Mouse (Mus musculus) B cell, adult 2 months (primary cell): ENCODE data around the gene Stk32b.

ENCODE experiments used
- DNase-seq, 2 experiments: peaks; one replicate each; pipeline ENCODE4 v3.0.0; 2022

Gene Stk32b

DNA sequence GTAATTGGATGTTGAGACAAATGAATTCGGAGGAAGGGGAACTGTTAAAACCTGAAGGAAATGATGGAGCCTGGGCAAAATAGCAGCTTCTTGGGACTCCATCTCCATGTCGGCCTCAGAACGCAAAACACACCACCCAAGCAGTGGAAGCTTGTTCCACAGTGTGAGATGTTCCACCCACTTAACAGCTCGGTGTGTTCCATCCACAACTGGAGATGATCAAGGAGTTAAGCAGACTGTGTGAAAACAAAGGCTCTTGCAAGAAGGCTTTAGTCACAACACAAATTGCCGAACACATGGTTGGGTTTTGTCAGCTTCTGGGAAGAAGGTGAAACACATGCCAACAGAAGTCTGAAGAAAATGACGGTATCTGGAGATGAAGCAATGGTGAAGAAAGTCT, 59.2 kb downstream of the Stk32b start:
- DNase-seq = no peak

DNA sequence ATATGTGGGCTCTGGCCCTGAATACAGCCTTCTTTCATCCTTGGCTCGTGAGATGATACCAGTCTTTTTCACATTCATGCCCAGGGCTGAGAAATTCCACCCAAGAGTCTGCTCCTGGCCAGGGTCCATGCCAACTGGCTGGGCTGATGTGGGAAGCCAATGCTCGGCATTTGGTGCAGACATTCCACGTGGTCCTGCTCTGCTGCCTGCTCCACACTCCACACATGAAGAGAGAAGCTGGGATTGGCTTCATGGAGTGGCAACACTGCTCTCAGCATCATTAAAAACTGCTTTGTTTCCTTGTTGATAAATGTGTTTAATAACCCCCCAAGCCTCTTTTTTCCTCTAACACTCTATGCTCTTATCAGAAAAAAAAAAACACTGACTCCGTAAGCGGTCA, 61.8 kb downstream of the Stk32b start:
- DNase-seq = no peak

DNA sequence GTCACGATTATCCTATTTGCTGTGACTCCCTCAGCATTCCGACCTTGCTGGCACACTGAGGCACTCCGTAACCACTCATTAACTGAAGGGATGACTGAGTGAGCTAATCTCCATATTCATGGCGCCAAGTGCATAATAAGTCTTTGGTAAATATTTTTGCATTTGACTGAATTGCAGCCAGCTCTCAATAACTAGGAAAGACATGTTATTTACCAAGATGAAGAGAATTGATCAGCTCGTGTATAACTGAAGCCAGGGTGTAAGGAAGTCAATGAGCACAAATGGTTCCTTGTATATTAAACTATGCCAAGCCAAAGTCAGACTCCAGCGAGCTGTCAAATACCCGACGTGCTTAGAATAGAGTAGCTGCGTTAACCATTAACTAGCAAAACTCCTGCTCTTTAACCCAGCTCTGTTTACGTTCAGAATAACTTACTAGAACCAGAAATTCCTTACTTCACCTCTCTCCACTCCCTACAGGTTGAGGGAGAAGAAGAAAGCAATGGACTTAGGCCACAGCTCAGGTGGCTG, 66.2 kb downstream of the Stk32b start:
- DNase-seq = no peak

DNA sequence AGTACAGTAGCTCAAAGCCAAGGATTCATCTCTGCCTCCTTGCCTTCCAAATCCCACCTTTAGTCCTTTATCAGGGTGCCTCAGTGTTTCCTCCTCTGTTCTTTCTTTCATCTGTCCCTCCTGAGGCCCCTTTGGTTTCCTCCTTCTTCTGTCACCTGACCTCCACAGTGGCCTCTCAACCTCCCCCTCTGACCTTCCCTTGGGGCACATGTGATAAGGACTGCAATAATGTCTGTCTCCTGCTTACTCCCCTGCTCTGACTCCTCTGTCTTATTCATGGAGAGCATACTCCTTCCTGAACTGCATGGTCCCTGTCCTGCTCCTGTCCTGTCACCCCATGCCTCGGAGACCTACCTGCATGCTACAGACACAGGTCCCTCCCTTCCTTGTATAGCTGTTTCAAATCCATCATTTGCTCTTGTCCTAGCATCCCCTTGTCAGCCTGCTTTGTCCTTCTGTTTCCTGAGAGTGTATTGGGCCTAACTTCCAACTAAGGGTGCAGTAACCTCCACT, 66.8 kb downstream of the Stk32b start:
- DNase-seq = no peak

DNA sequence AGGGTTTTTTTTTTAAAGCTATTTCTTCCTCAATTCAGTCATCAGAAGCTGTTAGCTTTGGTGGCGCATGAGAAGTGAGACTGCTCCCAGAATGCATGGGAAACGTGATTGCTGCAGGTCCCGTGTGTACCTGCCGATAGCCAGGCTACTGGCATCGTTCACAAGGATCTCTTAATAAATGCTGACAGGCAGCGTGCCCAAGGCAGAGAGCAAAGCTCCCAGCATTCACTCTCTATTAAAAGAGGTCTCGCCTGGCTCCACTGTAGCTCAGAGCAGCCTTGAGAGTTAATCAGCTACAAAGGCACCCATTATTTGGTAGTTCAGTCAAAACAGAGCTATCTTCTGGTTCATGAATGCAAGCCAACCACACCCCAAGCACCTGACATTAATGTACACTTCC, 72.9 kb downstream of the Stk32b start:
- no peak for DNase-seq

DNA sequence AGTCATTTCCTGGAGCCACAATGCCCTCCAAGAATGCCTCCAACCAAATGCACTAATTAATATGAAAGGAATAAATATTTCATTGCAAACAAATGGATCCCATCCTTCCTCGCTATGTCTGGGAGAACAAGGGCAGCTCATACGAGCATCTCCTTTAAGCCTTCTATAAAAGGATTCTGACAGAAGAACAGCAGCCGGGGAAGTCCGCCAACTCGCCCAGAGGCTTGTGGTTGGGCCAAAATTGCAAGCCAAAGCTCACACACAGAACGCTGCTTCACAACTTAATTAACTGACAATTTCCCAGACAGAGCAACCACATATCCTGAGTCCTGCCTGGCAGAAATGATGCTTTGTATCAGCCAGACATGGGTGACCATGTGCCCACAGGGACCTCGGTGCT, 74.5 kb downstream of the Stk32b start:
- no peak for DNase-seq

DNA sequence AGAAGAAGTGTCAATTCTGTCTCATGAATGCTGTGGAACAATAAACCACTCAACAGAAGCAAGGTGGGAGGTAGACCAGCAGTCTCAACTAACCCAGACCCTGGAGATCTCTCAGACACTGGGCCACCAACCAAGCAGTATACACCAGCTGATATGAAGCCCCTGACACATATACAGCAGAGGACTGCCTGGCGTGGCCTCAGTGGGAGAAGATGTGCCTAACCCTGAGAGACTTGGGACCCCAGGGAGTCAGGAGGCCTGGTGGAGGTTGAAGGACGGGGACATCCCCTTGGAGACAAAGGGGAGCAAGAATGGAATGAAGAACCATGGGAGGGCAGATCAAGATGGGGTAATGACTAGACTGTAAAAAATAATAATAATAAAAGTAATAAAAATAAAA, 82.2 kb downstream of the Stk32b start:
- DNase-seq = no peak

DNA sequence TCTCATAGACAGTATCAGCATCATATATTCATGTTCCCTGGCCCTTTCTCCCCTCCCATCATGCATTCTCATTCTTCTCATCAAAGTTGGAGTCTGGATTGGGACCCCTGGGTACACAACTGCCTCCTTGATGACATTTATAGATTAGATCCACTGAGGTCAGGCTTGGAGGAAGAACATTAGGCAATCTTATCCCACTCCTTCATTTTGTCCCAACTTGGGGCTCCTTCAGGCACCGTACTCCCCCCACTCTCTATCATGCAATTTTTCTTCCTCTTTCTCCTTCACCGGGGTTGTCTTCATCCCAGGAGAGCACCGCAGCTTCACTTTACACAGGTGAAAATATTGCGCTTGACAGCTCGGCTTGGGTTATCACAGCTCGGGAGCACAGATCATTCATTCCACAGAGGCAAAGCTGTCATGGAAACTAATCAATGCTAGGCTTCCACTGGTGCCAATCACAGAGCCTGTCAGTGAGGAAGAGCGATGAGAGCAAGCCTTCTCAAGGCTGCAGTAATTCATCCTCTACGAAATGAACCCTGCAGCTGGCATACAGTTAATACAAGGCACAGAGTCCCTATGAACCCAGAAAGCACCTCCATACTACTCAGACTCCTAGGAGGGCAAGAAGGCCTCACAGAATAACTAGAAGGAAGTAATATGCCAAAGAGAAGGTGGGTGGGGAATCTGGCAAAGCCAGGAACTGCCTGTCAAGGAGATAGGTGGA, 89.4 kb downstream of the Stk32b start:
- no peak for DNase-seq

DNA sequence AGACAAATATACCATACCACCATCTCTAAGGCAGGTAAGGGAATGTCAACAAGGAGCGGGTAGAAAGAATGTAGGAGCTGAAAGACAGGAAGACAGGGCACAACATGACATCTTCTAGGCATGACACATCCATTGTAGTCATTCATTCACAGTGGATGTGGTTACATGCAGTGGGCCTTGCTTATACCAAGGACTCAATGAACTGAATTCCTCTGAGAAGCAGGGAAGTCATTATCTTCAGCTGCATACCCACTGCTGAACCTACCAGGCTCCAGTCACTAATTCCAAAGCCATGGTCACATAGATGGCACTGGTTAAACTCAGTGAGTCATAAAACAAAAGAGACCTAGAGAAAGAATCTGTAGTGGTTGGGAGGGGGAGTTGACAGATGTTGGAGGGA, 105.1 kb downstream of the Stk32b start:
- no peak for DNase-seq

DNA sequence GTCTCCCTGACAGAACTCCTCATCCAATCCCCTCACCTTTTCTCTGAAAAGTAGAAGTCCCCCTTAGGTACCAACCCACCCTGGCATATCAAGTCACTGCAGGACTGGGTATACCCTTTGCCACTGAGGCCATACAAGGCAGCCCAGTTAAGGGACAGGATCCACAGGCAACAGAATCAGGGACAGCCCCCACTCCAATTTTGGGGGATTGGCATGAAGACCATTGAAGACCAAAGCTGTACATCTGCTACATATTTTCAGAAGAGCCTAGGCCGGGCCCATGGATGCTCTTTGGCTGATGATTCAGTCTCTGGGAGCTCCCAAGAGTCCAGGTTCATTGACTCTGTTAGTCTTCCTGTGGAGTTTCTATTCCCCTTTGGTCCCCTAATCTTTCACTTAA, 117.4 kb downstream of the Stk32b start:
- no peak for DNase-seq

DNA sequence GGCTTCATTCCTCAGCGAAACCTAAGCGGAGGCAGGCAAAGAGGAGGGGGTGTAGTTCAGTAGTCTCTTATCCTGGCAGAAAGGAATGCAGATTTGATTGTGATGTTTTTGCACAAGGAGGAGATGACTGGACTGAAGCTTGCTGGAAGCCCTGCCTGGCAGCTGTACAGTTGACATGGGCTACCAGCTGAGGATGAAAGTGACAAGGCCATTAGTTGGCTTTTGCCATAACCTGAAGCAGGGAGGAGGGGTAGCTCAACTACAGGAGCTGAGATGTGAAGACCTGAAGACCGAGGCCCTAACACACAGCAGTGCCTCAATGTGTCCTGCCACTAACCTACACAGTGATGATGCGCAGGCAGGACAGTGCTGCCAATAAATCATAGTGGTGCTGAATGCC, 118.7 kb downstream of the Stk32b start:
- no peak for DNase-seq

DNA sequence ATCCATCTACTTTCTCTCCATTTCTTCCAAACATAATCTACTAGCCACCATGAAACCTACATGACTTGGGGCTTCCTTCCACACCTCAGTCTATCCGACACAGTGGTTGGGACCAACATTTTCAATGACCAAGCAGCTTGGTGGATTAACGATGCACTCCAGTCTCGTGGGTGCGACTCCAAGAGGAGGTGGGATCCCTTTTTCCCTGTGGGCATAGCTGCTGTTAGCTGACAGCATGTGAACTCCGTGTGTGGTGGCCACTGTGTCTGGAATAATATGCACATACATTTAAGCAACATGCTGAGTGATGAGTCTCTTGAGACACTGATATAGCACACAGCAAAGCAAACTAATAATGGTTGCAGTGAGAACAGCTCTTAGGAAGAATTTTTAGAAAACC, 124.6 kb downstream of the Stk32b start:
- DNase-seq = no peak

DNA sequence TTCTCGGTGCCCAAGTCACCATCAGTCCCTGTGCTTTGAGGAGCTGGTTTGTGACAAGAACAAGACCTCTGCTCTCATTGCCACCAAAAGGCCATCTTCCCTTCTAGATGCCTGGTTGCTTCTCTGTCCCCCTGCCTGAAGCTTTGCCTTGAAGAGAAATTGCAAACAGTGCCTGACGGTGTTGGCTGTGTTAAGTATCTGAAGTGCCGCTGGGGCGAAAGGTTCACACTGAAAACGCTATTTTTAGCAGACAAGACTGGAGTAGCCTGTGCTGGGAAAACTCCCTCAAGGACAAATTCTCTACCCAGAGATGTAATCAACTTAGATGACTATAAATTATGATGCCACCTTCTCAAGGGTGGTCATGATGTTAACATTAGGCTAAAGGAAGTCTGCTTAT, 129.1 kb downstream of the Stk32b start:
- no peak for DNase-seq

DNA sequence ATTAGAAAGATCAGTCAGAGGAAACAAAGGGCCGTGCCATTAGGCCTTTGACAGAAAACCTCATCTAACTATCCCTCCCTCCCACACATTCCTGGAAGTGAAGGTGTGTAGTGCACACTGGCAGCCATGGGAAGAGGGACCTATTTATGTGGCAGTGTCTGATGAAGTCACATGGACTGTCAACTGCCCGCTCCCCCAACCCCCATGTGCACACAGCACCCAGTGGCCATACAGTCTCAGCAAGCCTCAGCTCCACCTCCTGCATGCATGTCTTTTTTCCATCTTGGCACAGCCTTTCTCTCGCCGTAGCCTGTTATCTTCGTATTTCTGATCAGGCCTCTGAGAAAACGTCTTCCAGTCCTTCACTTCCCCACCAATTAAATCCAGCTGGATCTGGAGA, 130.9 kb downstream of the Stk32b start:
- DNase-seq = no peak

DNA sequence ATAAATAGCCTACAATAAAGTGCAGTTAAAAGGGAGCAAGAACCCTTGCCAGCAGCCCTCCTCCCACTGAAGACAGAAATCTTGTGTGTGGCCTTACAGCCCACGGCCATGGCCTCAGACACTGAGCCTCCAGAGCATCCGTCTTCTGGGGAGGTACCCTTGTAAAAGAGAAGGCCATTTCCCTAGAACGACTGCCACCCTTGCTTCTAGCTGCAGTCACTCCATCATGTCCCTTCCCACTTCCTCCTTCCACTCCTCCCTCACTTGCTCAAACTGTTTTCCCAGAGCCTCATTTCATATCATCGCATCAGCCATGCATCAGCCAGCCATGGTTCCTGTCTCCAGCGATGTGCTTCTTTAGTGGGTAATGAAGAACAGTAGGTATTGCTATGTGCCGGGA, 141.5 kb downstream of the Stk32b start:
- DNase-seq = no peak

DNA sequence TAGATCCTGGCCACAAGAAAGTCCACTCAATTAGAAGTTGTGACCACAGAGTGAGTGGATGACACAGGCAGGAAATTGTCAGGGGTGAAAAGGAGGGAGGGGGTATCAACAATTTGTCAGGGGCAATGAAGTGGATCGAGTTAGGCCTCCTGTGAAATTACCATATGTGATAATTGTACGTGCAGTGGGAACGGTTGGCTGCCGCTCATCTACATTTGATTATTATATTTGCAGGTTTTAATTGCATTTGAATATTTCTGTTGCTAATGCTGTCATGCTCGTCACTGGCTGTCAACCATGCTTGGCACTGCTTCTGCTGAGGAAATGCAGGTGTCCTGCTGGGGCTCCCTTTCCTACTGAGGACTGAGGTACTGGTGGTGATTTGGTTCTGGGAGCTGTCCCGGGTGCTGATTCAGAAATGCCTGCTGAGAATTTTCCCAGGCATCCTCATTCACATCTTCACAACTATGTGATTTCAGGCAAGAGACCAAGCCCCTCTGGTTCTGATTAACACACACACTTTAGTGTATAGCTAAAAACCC, 159.6 kb downstream of the Stk32b start:
- DNase-seq = no peak

DNA sequence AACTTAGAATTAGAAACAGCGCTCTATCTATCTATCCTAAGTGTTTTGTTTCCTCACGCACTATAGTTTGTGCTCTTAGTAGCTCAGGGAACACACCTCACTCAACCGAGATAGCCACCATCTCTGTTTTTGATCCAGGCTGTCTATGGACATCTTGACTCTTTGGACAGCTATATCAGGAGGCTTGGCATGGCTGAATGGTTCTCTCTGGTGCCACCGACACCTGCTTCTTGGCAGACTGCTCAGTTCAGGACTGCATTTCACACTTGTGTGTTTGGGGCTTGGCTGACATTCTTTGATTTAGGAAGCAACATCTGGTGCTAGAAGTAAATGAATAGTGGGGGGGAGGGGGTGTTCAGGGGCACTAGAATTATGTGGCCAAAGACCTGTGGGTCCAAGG, 162.7 kb downstream of the Stk32b start:
- DNase-seq = no peak

DNA sequence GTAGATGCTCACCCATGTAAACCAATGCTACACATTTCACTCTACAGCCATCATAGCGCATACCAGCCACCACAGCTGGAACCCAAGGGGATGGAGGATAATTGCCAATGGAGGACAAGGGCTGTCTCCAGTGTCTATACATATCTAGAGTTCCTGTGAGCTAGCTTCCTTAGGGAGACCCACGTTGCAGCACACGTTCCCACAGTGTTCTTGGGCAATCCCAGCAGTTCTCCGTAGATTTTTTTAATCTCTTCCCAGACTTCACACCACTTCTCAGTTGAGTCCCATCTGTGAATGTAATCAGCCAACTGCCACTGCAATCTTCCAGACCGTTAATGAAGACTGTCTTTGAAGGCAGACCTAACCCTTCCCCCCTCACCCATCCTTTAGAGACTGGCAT, 165.3 kb downstream of the Stk32b start:
- DNase-seq = no peak

DNA sequence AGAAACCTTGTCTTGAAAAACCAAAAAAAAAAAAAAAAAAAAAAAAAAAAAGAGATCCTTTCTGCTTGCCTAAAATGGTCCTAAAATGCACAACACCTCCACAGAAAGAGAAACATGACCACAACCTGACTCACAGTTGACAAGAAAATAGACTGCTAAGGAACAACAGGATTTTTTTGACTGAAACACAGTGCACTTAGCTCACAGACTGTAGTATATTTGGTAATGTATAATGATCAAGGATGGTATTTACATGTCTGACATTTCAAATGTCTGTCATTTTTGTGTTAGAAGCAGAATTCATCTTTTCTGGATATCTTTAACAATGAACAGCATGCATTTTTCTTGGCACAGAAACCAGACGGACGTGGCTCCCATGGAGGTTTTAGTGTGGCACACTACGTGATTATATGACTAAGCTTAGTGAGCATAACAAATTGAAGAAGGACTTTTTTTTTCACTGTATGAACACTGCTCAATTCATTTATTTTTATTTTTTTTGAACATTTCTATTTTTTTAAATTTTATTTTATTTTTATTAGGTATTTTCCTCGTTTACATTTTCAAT, 181.2 kb downstream of the Stk32b start:
- DNase-seq = no peak

DNA sequence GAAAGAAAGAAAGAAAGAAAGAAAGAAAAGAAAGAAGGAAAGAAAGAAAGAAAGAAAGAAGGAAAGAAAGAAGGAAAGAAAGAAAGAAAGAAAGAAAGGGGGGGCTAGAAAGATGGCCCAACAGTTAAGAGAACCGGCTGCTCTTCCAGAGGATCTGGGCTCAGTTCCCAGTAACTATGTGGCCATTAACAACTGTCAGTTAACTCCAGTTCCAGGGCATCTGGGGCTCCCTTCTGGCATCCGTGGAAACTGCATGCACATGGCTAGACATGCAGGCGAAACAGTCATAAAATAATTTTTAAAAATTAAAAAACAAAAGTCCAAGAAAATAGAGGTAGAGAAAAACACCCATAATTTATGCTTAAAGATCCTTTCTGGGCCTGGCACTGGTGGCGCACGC, 181.7 kb downstream of the Stk32b start:
- no peak for DNase-seq

DNA sequence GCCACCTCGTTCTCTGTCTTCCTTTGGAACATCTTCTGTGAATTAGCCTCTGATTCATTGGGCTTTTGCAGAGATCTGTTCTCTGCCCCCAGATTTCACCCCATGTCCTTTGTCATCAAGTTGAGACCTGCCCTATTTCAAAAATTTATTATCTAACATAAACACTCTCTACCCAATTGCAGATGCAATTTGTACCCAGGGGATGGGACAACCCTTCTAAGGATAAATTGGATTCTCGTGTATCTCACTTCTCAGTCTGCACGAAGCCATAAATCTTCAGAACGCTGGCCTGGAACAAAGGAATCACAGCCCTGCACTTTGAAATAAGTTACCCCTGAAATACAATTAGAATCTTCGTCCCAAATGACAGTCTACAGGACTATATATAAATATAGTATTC, 191.6 kb downstream of the Stk32b start:
- DNase-seq = no peak

DNA sequence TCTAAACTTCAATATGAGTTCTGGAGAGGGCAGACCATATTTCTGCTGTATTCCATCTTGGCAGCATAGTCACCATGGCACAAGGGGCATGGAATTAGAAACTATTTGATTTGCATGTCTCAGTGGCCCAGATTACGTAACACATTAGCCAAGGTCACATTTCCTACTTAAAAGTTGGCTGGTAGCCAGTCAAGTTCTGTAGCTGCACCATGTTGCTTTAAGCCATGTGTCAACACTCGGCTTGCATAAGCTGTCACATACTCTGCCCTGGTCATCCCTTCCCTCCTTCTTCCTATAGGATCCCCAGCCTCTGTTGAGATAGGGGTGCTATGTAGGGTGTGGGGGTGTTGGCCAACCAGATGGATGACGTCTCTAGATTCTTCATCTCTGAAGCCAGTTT, 196.5 kb downstream of the Stk32b start:
- no peak for DNase-seq

DNA sequence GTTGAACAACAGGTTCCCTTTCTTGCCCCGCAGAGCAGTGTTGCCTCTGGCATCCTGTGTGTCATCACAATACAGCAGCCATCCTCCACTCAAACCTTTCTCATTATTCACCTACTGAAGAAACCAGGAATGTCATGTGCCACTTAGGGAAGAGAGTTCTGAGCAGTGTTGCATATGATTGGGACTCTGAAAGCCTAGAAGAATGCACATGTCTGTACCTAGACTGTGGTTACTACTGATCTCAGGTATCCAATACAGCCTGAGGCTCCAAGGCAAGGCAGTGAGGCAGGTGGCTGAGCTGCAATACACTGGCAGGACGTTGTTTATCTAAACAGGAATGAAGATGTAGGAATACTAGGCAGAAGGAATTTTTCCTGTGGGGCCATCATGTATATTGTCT, 204.5 kb downstream of the Stk32b start:
- DNase-seq = no peak

DNA sequence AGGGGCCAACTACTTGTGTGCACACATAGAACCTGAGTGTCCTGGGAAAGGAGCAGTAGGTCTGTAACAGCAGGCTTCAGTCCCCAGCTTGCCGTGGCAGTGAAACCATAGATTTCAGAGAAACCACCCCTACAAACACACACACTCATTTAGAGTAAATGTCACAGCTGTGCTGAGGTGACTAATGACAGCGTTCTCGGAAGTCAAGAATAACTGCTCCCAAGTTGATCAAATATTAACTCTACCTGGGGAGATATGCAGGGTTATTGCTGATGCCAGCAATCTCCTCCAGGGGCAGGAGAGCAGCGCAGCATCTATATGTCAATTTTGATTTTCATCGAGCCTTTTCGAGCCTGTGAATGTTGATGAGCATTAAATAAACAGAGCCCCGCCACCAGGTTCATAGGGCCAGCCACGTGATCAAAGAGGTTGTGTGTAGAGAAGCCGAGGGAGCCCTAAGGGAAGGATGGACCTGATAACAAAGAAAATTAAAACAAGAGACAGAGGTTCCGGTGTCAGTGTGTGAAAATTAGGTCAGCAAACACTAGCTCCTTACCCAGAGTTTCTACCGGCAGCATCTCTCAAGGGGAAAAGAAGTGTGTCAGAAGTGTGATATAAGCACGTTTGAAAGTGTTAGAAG, 210.0 kb downstream of the Stk32b start:
- no peak for DNase-seq
